Mouse (Mus musculus) retina, postnatal 7 days (tissue): ENCODE measurements around the gene Msl1.

ENCODE experiments used
- DNase-seq: peaks from one replicate; pipeline ENCODE4 v3.0.0-alpha.2; 2012; ENCODE audit warnings: low read depth, low spot score

The Msl1 gene

GRCm38 (mm10) chr11:98764091-98764490 lies 31.2 kb upstream of the Msl1 start:
- DNase-seq: no peak

GRCm38 (mm10) chr11:98764746-98765145 lies 30.6 kb upstream of the Msl1 start:
- no peak for DNase-seq

DNA sequence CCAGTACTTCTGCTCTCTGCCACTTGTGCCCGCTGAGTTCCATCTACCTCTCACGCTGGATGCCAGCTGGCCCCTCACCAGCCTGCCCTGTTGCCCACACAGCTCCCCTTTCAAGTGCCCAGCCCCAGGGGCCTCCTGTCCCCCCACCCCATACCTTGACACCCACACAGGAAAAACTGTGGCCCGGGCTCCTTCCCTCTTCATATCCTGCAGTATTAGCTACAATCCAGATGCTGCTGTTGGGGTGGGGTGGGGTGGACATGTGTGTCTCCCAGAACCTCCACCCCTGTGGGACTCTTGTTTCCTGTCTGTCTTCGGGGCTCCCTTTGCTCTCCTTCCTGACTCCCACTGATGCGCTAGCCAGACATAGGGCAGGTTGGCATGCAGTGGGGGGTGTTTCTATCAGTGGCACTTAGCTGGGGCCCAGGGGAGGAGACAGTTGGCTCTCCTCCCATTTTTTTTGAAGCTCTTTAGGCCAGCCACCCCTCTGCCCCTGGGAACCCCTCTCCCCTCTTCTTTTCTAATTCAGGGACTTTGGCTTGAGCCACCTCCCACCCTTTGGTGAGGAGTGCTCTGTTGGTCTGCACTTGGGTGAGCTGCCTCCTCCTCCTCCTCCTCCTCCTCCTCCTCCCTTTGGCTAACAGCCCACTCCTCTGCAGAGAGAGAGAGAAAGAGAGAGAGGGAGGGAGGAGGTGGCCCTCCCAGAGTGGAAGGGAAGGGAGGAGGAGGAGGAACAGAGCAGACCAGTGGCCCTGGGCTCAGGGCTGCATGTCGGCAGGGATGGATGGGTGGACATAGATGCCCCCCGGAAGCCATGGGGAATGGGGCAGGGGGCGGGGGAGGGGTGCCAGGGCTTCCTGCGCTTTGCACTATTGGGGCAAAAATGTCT lies 29.7 kb upstream of the Msl1 start:
- no peak for DNase-seq

DNA sequence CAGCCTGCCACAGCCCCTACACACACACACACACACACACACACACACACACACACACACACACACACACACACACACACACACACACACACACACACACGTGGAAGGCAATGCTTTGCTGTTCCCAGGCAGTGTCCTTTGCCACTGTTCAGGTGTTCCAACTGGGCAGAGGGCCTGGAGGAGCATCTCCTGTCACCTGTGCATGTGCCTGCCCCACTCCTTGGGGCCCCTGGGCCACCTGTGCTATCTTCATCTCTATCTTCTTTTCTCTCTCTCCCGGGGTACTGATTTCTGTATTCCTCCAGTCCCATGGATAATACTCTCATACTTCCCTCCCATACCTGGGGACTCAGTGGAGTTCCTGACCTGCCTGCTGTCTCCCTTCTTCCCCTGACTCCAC lies 29.0 kb upstream of the Msl1 start:
- DNase-seq: no peak

DNA sequence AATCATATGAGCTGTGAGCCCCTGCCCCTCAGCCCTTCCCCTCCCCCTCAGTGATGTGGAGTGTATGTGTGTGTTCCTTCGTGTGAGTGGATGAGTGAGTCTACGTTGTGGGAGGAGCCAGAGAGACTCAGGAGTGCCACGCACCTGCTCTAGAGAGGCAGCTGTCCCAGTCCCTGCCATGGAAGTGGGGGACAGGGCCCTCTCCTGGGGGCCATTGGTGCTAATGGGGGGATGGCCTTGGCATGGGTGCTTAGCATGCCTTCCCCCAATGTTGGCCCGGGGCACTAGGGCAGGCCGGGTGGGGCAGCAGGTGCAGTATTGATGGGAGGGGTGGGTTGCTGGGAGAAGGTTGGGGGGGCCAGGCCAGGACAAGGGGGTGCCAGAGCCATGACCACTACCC lies 28.5 kb upstream of the Msl1 start:
- no peak for DNase-seq

DNA sequence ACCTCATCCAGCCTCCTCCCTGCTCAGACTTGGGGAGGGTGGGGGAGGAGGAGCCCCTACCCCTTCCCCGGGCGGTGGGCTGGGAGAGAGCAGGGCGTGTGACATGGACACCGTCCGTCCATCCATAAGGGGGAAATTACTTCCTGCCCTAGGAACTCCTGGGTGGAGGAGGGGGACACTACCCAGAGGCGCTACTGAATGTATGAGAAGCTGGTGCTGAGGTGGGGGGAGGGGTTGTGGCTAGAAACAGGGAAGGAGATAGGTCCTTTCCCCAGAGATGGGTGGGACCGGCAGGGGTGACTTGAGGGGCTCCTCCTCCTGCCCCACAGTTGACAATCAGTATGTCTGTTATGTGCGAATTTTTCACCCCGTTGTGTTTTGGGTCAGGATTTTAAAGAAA lies 28.0 kb upstream of the Msl1 start:
- no peak for DNase-seq

DNA sequence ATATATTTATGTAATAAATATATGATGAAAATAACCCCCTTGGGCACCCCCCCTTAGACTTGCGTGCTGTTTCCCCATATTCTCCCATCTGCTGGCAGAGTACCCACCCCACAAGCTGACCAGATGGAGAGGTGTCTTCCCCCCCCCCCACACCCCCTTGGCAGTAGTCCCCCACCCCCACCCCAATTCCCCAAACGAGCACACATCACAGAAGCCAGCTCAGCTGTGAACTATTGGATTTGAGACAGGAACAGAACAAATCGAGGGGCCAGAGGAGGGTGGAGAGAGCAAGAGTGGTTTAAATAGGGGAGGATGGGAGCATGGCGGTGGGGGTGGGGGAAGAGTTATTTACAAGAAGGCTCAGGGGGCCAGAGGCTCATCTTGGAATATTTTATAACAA lies 27.6 kb upstream of the Msl1 start:
- no peak for DNase-seq

- DNase-seq: no peak
These were observed 26.9 kb upstream of the Msl1 start for GRCm38 (mm10) chr11:98768127-98769006.

DNA sequence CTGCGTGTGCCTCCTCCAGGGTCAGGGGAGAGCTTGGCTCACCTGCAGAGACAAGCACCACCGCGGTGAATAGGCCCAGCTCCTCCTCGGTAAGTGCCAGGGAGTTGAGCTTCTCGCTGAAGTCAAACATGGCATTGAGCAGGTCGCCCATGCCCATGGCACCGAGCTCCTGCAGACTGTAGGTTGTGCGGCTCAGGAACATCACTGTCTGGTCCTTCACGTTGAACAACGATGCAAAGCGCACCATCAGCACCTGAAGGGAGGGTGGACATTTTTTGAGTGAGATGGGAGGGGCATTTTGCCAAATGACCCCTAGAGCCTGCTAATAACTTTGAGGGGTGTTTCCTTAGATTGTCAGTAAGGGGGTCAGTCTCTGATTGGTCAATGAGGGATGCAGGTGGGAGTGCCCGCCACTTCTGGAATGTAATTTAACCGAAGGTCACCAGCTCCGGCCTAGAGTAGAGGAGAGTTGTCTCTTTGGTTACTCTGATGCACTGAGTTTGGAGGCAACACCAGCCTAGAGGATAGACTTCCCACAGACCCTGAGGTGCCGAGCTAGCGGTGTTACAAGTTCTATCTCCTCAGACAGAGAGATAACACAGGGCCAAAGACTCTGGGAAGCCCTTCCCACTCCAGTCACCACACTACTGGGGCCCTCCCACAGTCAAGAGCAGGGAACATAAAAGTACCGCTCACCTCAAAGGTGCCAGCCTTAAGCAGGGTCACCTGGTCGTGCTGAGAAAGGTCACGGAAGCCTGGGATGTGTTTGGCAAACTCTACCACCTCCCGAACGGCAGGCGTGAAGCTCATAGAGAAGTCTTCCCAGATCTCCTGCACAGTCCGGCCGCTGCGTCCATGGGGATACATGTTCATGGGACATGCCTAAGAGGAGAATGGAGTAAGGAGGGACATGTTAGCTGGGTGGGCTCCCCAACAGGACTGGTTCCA lies 26.0 kb upstream of the Msl1 start:
- no peak for DNase-seq

GRCm38 (mm10) chr11:98770096-98770975 lies 25.0 kb upstream of the Msl1 start:
- DNase-seq: no peak

GRCm38 (mm10) chr11:98771131-98771530 lies 24.2 kb upstream of the Msl1 start:
- DNase-seq: no peak

DNA sequence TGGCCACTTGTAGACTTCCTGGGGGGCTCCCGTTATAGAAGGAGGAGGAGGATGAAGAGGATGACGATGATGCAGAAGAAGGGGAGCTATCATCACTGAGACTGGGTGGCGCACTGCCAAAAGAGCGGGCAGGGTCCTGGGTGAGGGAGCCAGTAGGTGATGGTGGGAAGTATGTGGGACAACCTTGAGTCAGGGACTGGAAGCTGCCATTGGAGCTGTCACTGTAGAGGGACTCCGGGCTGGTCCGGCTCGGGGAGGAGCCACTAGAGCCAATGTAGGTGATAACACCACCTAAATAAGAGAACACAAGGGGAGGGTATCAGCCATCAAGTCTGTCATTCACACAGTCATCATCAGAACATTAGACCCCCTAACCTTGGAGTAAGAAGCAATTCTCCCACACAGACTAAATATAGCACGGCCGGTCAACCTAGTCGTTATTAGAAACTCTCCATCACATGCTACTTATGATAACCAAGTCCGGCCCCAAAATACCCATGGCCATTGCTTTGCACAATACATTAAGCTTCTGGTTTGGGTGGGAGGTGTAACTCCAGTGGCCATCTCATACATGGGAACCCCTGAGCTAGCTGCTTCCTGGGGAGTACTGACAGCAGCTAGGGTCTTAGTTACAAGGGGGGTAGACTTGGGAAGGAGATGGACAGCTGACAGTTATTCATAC lies 23.3 kb upstream of the Msl1 start:
- no peak for DNase-seq

- no peak for DNase-seq
These were observed 22.6 kb upstream of the Msl1 start for GRCm38 (mm10) chr11:98772667-98773171.

DNA sequence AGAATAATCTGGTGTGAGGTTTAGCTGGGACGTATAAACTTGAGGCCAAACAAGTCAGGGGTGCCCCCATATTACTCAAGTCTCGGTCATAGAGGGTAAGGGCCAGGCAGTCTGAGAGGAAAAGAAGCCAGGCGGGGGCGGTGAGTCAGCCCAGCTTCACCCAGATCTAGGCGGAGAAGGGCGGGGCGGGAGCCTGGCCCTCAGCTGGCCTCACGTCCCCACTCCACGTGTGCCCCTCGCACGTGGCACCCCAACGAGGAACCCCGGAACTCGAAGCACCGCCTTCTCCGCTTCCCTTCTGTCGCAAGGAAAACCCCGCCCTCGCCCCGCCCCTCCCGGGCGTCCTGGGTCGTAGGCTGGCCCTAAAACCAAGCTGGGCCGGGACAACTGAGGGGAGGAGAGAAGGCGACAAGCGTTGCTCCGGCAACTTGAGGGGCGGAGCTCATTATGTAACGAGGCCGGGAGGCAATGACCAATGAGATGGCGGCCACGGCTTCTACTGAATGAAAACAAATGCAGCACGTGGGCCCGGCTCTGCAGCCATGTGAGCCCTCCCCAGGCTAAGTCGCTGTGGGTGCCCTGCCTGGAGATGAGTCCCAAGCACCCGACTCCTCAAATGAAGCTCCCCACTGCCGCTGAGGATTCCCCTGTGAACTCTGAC lies 21.6 kb upstream of the Msl1 start:
- DNase-seq: peak; percentile 93

- no peak for DNase-seq
These were observed 20.6 kb upstream of the Msl1 start, which contains the start of gene Nr1d1 for GRCm38 (mm10) chr11:98774582-98775347. Nr1d1 (minus strand) TSS chr11:98775333.

DNA sequence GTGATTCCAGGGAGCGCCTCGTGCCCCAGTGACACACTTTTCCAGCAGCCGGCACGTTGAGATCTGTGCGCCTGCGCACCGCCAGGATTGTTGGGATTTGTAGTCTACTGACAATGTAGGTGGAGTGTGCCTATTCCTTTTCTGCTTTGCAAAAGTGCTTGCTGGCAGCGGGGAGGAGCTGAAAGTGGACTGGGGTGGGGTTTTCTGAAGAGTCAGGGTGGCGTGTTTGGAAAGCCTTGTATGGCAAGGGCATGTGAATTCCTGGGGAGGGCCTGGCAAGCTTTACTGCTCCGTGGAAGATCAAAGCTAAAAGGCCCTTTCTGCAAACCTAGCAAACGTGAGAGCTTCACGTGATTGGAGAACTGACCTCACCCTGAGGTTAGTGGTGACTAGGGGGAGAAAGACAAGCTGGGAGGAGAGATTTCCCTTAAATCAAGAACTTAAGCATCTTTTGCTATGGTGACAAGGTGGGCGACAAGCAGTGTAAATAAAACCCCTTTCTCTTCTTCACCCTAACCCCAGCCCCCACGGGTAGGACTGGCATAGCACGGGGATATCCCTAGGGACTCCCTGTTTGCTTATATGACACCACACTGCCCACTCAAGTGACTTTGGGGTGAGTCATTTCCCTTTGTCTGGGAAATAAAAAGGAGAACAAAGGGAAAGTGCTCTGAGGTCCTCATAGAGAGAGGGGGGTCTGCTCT lies 19.8 kb upstream of the Msl1 start:
- DNase-seq: peak; percentile 94

GRCm38 (mm10) chr11:98776052-98776764 lies 19.1 kb upstream of the Msl1 start:
- no peak for DNase-seq
